Mouse (Mus musculus): ENCODE measurements around the gene Miga2. TPM values are rescaled to one million over a fixed set of nuclear protein-coding genes. Genes with fewer than 3 reads are reported as not detected.
"Not testable (repeated sequence)": the region's sequence is repeated elsewhere in the genome, so short reads cannot be mapped to it uniquely, and the experiment has no call there.

Gene Miga2
- polyA plus RNA-seq, 1 experiment from 2014 or later = 18.7 TPM

DNA sequence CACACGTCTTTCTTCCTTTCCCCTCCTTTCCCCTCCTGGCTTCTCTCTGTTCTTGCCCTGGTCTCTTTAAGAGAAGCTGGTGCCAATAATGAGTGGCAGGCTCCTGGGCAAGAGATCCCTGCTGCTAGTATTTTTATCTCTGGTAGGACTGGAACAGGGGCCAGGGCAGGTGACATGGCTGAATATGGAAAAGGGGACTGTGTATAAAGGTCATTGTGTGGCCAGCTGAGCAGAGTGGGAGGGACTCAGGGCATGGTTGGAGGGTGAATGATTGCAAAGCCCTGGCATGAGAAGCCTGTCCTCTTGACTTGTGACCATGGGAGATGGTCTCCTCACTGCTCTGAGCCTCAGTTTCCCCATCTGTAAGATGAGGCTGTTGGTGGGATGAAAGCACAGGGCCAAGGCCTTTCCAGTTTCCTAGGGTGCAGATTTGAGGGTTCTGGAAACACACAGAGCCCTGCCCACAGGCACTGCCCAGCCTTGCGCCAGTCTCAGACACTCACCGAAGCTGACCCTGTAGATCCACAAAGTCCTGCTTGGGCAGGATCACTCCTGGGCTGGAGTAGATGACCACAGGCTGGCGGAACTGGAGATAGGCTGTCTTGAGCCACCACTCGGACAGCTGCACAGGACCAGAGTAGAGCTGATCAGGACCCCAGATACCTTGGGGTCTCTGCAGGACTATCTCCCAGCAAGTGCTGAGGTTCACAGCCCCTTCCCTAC, 45.6 kb downstream of the Miga2 start:
- Histone ChIP-seq H3K9ac (ENCODE audit: low read length) (no peak overlapping the region), H3K9me3 (replicated peaks; ENCODE audit: control insufficient read depth, low read length) (no peaks in the 10 kb centered on the region), H3K4me1 (ENCODE audit: control insufficient read depth, insufficient read depth, low read length) (peaks cover 2% of the 10 kb centered on the region; the same call in 1 of the 2 replicates), H3K27me3 (replicated peaks; ENCODE audit: control insufficient read depth, insufficient read depth, low read length) (no peaks in the 10 kb centered on the region), H3K27ac (ENCODE audit: low read depth, low read length) (no peak overlapping the region), H3K4me2 (ENCODE audit: low read length) (no peak overlapping the region), H3K4me3 (ENCODE audit: low read depth, low read length) (no peak overlapping the region), H3K36me3 (ENCODE audit: control insufficient read depth, insufficient read depth, low read length) (peaks cover 62% of the 10 kb centered on the region)
- WGBS = 89% methylated on average over 5 of the region's 5 CpGs
- DNase-seq (ENCODE audit: low spot score) (no peak), ATAC-seq (no peak)

DNA sequence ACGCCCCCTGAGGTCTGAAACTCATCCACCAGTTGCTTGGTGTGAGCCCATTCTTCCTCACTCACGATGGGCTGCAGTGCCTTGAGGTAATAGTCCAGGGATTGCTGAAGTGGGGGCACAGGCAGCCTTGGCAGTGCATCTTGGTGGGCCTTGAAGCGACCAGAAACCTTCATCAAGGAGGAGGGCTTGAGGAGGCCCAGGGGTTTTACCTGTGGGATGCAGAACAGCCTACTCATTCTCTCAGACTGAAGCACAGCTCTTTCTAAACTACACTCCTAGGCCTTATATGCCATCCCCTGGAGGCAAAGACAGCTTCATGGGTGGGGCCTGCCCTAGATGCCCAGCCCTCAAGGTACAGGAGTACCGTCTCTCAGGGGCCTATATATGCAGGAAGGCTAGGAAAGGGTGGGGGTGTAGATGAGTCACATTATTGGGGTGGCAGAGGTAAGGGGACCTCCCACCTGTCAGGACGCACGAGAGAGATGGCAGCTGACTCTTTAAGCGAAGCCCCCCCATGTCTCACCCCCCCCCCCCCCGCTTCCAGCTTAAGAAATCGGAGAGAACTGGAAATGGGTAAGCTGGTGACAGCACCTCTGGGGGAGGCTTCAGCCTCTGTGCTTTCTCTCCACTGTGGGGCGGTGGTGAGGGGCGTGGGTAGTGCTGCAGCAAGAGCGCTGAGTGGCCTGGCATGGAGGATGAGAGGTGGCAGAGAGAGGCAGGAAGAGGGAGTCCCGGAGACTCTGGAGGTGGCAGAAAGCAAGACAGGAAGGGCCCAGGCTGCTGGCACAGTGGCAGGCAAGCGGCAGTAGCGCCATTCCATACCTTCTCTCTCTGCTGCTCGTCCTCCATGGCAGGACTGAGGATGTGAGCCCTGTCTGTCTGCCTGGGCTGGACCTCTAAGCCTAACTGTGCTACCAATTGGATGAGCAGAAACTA, 49.3 kb downstream of the Miga2 start:
- H3K27me3 ChIP-seq (replicated peaks; ENCODE audit: control insufficient read depth, insufficient read depth, low read length) = no peaks in the 10 kb centered on the region
- DNase-seq (ENCODE audit: low spot score) (no peak), ATAC-seq (no peak)
- H3K27ac ChIP-seq (ENCODE audit: low read depth, low read length) = no peak overlapping the region
- H3K4me1 ChIP-seq (ENCODE audit: control insufficient read depth, insufficient read depth, low read length) = peaks cover 4% of the 10 kb centered on the region; the same call in 1 of the 2 replicates
- WGBS = 74% methylated on average over 16 of the region's 16 CpGs
- peaks cover 27% of the 10 kb centered on the region for H3K36me3 ChIP-seq (ENCODE audit: control insufficient read depth, insufficient read depth, low read length)
- no peak overlapping the region for H3K4me2 ChIP-seq (ENCODE audit: low read length)
- no peaks in the 10 kb centered on the region for H3K9me3 ChIP-seq (replicated peaks; ENCODE audit: control insufficient read depth, low read length)
- no peak overlapping the region; the same call in 1 of the 2 replicates for H3K9ac ChIP-seq (ENCODE audit: low read length)
- no peak overlapping the region for H3K4me3 ChIP-seq (ENCODE audit: low read depth, low read length)

DNA sequence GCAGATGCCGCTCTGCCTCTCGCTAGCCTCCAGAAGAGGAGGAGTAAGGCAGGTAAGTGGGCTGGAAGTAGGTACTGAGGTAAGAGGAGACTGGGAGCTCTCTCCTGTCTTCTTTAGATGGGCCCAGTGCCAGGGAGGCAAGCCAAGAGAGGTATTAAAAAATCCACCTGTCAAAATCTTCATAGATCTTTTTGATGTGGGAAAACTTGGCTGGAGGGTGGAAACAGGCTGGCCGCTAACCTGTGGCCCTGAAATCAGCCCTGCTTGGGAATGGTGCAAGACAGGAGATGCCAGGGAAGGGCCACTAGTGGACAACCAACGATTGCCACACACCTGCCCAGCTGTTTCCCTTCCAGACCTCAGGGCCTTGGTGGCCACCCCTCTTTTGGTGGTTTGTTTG, 50.1 kb downstream of the Miga2 start:
- no peak overlapping the region; the same call in 1 of the 2 replicates for H3K9ac ChIP-seq (ENCODE audit: low read length)
- peaks cover 19% of the 10 kb centered on the region for H3K36me3 ChIP-seq (ENCODE audit: control insufficient read depth, insufficient read depth, low read length)
- H3K9me3 ChIP-seq (replicated peaks; ENCODE audit: control insufficient read depth, low read length) = no peaks in the 10 kb centered on the region
- no peak overlapping the region for H3K27ac ChIP-seq (ENCODE audit: low read depth, low read length)
- DNase-seq (ENCODE audit: low spot score) (no peak), ATAC-seq (no peak)
- no peaks in the 10 kb centered on the region for H3K27me3 ChIP-seq (replicated peaks; ENCODE audit: control insufficient read depth, insufficient read depth, low read length)
- H3K4me2 ChIP-seq (ENCODE audit: low read length) = peak overlapping the region; percentile 81; the same call in 1 of the 2 replicates
- no peak overlapping the region for H3K4me3 ChIP-seq (ENCODE audit: low read depth, low read length)
- H3K4me1 ChIP-seq (ENCODE audit: control insufficient read depth, insufficient read depth, low read length) = peaks cover 10% of the 10 kb centered on the region
- 96% methylated on average over 4 of the region's 4 CpGs for WGBS

DNA sequence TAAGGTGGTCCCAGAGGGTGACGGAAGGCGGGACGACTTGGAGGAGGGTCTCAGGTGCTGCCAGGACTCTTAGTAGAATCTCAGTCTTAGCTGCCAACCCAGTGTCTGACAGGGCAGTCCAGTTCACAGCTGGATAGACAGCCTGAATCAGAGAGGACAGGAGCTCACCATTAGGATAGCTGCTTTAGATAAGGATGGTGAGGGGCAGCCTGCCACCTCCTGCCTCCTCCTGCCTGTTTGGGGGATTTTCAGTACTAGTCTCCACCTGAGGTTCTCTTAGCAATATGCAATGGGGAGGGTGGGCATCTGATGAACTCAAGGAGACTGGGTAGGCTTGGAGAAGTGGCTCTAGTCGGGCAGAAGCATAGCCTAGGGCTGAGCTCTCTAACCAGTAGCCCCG, 50.6 kb downstream of the Miga2 start:
- DNase-seq (ENCODE audit: low spot score) (no peak), ATAC-seq (0 out of 2 replicates have a peak, but pooled peaks have one; percentile 0)
- Histone ChIP-seq H3K4me1 (ENCODE audit: control insufficient read depth, insufficient read depth, low read length) (peaks cover 10% of the 10 kb centered on the region), H3K27me3 (replicated peaks; ENCODE audit: control insufficient read depth, insufficient read depth, low read length) (no peaks in the 10 kb centered on the region), H3K36me3 (ENCODE audit: control insufficient read depth, insufficient read depth, low read length) (peaks cover 14% of the 10 kb centered on the region), H3K4me2 (ENCODE audit: low read length) (peak overlapping the region; percentile 81), H3K4me3 (ENCODE audit: low read depth, low read length) (peak overlapping the region; percentile 86), H3K9me3 (replicated peaks; ENCODE audit: control insufficient read depth, low read length) (no peaks in the 10 kb centered on the region), H3K27ac (ENCODE audit: low read depth, low read length) (no peak overlapping the region), H3K9ac (ENCODE audit: low read length) (peak overlapping the region; percentile 94)
- 54% methylated on average over 5 of the region's 5 CpGs for WGBS

DNA sequence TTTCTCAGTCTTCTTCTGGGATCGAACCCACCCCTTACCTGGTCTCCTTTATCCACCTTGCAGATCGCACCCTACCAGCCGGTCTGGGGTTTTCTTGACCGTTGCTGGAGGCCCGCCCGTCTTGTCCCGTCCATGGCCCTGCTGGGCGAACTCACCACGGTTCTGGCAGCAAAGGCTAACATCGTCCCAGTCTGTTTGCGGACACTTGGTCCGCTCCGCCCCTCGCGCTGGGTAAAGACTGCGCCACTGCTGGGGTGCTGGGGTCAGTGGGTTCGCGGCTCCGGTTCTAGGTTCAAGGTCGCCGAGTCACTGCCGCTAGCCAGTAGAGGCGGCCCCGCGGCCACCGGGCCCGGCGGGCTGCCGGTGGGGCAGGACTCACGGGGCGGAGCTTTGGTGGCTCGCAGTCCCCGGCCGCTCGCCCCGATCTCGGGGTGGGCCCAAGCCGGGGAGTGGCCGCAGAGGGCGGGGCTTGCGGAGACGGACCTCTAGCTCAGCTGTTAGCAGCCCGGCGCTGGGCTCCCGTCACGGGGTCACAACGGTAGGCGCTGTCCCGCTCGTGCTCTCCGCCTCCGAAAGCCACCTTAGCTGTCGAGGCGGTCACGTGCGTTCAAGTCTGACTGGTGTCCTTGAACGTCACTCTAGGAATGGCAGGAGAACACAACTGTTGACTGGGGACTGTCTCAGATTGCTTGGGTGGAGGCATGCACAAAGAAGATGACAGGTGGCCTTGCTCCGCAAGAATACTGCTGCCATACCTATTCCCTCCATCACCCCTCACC, 51.3 kb downstream of the Miga2 start, which contains the start of gene Crat:
TSS of gene Crat (minus strand) at position 657 of the 779 bp plus-strand sequence.
- ATAC-seq = peak; percentile 86
- peak; percentile 82 for DNase-seq (ENCODE audit: low spot score)
- Histone ChIP-seq H3K9me3 (replicated peaks; ENCODE audit: control insufficient read depth, low read length) (no peaks in the 10 kb centered on the region), H3K27ac (ENCODE audit: low read depth, low read length) (peak within 1 kb of the TSS; percentile 97), H3K9ac (ENCODE audit: low read length) (peak within 1 kb of the TSS; percentile 94), H3K4me2 (ENCODE audit: low read length) (peak within 1 kb of the TSS; percentile 81), H3K4me1 (ENCODE audit: control insufficient read depth, insufficient read depth, low read length) (peaks cover 10% of the 10 kb centered on the region), H3K27me3 (replicated peaks; ENCODE audit: control insufficient read depth, insufficient read depth, low read length) (no peaks in the 10 kb centered on the region), H3K4me3 (ENCODE audit: low read depth, low read length) (peak within 1 kb of the TSS; percentile 86), H3K36me3 (ENCODE audit: control insufficient read depth, insufficient read depth, low read length) (peaks cover 8% of the 10 kb centered on the region)
- WGBS = 1% methylated on average over 58 of the region's 58 CpGs

DNA sequence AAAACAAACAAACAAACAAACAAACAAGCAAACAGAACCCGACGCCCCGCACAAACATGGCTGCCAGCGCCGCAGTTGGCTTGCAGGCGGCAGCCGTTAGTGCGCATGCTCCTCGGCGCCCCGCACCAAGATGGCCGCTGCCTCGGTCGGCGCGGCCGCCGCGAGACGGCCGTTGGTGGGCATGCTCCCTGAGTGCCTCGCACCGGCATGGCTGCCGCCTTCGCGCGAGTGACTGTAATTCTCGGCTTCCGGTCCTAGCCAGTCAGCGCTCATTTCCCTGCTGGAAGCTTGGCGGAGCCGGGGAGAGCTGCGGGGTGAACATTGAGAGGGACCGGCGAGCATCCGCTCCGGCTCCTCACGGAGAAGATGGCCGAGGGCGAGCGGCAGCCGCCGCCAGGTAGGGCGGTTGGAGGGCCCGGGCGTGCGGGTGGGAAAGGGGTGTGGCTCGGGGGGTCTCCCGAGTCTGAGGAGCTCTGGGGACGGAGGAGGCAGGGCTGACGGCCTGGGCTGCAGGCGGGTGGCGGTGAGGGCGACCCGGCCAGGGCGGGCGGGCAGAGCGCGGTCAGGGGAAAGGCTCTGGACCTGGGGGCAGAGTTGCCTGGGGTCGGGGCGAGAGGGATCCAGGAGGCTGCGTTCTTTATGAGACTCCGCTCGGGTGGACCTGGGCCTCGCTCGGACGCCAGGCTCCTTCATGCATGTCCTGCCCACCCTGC, 52.1 kb downstream of the Miga2 start, which contains the start of gene Ptpa:
TSS of gene Ptpa (plus strand) at position 104 of the 713 bp plus-strand sequence.
- ATAC-seq = peak; percentile 94
- WGBS = under 1% methylated on average over 65 of the region's 67 CpGs
- peaks cover 10% of the 10 kb centered on the region for H3K4me1 ChIP-seq (ENCODE audit: control insufficient read depth, insufficient read depth, low read length)

DNA sequence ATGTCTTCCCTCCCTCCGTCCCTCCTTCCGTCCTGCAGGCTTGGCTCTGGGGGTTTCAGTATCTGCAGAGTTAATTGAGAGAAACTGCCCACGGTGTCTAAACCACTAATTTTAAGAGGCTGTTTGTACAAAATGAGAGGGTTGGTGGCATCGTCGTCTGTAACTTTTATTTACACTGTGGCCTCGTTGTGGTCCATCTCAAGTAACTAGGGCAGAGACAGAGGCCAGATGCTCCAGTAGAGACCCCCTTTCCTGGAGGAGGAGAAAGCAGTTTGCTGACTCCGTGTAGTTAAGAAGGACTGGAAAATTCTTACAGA, 52.6 kb downstream of the Miga2 start:
- DNase-seq (ENCODE audit: low spot score) = no peak
- peak overlapping the region; percentile 81 for H3K4me2 ChIP-seq (ENCODE audit: low read length)
- WGBS = 1% methylated on average over 7 of the region's 7 CpGs

More for the DNA sequence above, 52.1 kb downstream of the Miga2 start, which contains the start of gene Ptpa:
- Histone ChIP-seq H3K9ac (ENCODE audit: low read length) (peak within 1 kb of the TSS; percentile 94), H3K27ac (ENCODE audit: low read depth, low read length) (peak within 1 kb of the TSS; percentile 97), H3K4me3 (ENCODE audit: low read depth, low read length) (peak within 1 kb of the TSS; percentile 86), H3K4me2 (ENCODE audit: low read length) (peak within 1 kb of the TSS; percentile 81), H3K27me3 (replicated peaks; ENCODE audit: control insufficient read depth, insufficient read depth, low read length) (no peaks in the 10 kb centered on the region), H3K9me3 (replicated peaks; ENCODE audit: control insufficient read depth, low read length) (no peaks in the 10 kb centered on the region), H3K36me3 (ENCODE audit: control insufficient read depth, insufficient read depth, low read length) (peaks cover 5% of the 10 kb centered on the region; the same call in 1 of the 2 replicates)
- DNase-seq (ENCODE audit: low spot score) = peak; percentile 96

DNA sequence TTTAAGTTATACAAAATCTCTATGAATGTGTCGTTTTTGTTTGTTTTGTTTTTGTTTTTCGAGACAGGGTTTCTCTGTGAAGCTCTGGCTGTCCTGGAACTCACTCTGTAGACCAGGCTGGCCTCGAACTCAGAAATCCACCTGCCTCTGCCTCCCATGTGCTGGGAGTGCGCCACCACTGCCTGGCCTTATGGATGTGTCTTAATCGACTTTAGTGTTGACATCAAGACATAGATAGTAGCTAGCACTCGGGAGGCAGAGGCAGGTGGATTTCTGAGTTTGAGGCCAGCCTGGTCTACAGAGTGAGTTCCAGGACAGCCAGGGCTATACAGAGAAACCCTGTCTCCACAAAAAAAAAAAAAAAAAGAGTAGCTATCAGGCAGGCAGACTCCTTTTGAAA, 53.1 kb downstream of the Miga2 start:
- DNase-seq (ENCODE audit: low spot score); H3K27ac ChIP-seq (ENCODE audit: low read depth, low read length); H3K9me3 ChIP-seq (replicated peaks; ENCODE audit: control insufficient read depth, low read length); ATAC-seq; H3K9ac ChIP-seq (ENCODE audit: low read length); H3K27me3 ChIP-seq (replicated peaks; ENCODE audit: control insufficient read depth, insufficient read depth, low read length); H3K36me3 ChIP-seq (ENCODE audit: control insufficient read depth, insufficient read depth, low read length): not testable (repeated sequence)
- Histone ChIP-seq H3K4me1 (ENCODE audit: control insufficient read depth, insufficient read depth, low read length) (peaks cover 10% of the 10 kb centered on the region), H3K4me2 (ENCODE audit: low read length) (peak overlapping the region; percentile 81), H3K4me3 (ENCODE audit: low read depth, low read length) (peak overlapping the region; percentile 86; the same call in 1 of the 2 replicates)
- WGBS = 77% methylated on average over 6 of the region's 6 CpGs

More for the DNA sequence above, 52.6 kb downstream of the Miga2 start:
- H3K27ac ChIP-seq (ENCODE audit: low read depth, low read length) = peak overlapping the region; percentile 97
- peak overlapping the region; percentile 86 for H3K4me3 ChIP-seq (ENCODE audit: low read depth, low read length)
- no peaks in the 10 kb centered on the region for H3K9me3 ChIP-seq (replicated peaks; ENCODE audit: control insufficient read depth, low read length)
- H3K36me3 ChIP-seq (ENCODE audit: control insufficient read depth, insufficient read depth, low read length) = 0 out of 2 replicates have a peak, but pooled peaks cover 6% of the 10 kb centered on the region
- peaks cover 10% of the 10 kb centered on the region for H3K4me1 ChIP-seq (ENCODE audit: control insufficient read depth, insufficient read depth, low read length)
- no peak for ATAC-seq
- peak overlapping the region; percentile 94 for H3K9ac ChIP-seq (ENCODE audit: low read length)
- H3K27me3 ChIP-seq (replicated peaks; ENCODE audit: control insufficient read depth, insufficient read depth, low read length) = no peaks in the 10 kb centered on the region
